Mouse (Mus musculus) heart, adult 11 months (tissue): ENCODE results near the gene Vmn1r114.
"Not testable (repeated sequence)": the region's sequence is repeated elsewhere in the genome, so short reads cannot be mapped to it uniquely, and the experiment has no call there.

ENCODE experiments used
- DNase-seq: peaks from one replicate; pipeline ENCODE4 v3.0.0; 2022

Vmn1r114 gene

DNA sequence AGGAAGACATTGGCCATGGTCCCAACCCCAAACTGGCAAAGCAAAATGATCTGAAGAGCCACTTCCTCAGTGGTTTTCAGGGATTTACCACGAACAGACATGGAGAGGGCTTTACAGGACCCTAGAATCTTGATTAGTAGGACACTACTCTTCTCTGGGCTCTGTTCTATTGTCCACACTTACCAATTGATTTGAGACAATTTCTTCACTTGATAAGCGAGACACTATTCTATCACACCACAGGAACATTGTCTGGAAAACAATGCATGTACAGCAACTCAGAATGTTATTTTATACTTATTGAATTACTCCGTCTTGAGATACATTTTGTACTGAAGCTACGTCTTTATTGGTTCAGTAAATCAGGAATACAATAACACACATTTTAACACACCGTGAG, at the start of gene Vmn1r114:
Gene Vmn1r114, minus strand, starts transcription at position 101 of the 400 bp plus-strand sequence.
- DNase-seq: not testable (repeated sequence)

DNA sequence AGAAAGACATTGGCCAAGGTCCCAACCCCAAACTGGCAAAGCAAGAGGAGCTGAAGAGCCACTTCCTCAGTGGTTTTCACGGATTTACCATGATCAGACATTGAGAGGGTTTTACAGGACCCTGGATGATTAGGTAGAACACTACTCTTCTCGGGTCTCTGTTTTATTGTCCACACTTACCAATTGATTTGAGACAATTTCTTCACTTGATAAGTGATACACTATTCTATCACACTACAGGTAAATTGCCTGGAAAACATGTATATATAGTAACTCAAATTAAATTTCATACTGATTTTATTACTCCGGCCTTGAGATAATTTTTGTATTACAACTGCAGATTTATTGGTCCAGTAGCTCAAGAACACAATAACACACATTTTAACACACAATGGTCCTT, 32.9 kb upstream of the Vmn1r114 start, which contains the start of gene Vmn1r115:
Gene Vmn1r115, minus strand, starts transcription at position 101 of the 400 bp plus-strand sequence.
- DNase-seq: not testable (repeated sequence)

- not testable (repeated sequence) for DNase-seq
These were observed 25.0 kb downstream of the Vmn1r114 start, which contains the start of gene Vmn1r113 for GRCm38 (mm10) chr7:20786985-20787384. TSS of gene Vmn1r113 (plus strand) at chr7:20787285.

- not testable (repeated sequence) for DNase-seq
These were observed 41.1 kb downstream of the Vmn1r114 start, which contains the start of gene Vmn1r112 for GRCm38 (mm10) chr7:20770885-20771284. TSS of gene Vmn1r112 (plus strand) at chr7:20771185.
